Mouse (Mus musculus): Measurements from ENCODE around the gene Rab10. TPM values are rescaled to one million over a fixed set of nuclear protein-coding genes. Genes with fewer than 3 reads are reported as not detected.
"Not testable (repeated sequence)": the region's sequence is repeated elsewhere in the genome, so short reads cannot be mapped to it uniquely, and the experiment has no call there.

Rab10 gene
- polyA plus RNA-seq, 1 experiment from 2014 or later: 127 TPM

DNA sequence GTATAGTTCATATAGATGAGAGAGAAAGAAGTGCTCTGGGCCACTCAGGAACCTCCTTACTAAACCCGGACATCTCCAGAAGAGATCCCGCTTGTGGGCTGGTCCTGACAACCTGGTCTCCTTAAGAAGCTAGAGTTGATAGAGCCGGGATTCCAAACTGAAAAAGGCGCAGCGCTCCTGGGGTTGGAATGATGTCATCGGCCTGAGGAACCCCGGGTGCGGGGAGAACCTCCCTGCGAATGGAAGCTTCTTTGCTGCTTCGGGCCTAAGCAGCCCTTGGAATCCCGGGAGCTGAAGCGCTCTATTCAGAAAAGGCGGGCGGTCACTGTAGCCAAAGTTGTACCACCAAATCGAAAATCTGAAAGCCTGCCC, 538 bp upstream of the Rab10 start:
- Histone ChIP-seq H3K4me3 (ENCODE audit: low read depth, low read length) (peak overlapping the region; percentile 72), H3K27ac (ENCODE audit: low read depth, low read length) (0 out of 2 replicates have a peak overlapping the region, but pooled peaks have one; percentile 50)
- WGBS: 2% methylated on average over 15 of the region's 15 CpGs

DNA sequence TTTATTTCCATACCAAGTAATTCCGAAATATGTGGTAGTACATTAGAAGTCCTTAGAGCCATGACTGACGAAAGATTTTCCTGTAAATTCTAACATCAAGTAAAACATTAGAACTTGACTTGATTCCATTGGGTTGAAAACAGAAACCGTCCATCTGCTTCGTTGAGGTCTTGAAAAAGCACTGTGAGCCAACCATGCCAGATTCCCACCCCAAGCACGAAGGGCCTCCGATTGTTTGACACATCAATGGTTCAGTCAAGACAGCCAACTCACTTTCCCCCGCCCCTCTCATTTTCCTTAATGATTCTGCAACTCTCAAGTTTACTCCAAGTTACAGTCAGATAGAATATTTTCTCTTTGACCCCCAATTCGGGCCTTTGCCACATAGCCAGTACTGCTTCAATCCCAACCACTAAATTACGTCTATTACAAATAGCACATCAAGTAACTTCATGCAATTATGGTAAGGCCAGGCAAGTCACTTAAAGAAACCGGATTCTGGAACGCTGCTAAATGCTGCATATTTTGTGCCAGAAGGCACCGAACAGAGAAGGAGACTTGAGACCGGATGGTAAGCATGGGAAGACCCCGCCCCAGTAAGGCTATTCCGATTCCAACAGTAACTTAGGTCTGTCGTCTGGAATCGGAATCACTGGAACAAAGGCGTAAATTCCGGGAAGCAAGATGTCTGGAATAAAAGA, 1.1 kb downstream of the Rab10 start:
- WGBS: 5% methylated on average over 19 of the region's 19 CpGs

More for the DNA sequence above, 538 bp upstream of the Rab10 start:
- H3K27me3 ChIP-seq (ENCODE audit: control insufficient read depth, insufficient read depth, low read length): no peaks in the 10 kb centered on the region
- peak overlapping the region; percentile 66 for H3K4me2 ChIP-seq (ENCODE audit: low read depth)
- H3K9ac ChIP-seq (ENCODE audit: low read length): peak overlapping the region; percentile 44
- H3K36me3 ChIP-seq (ENCODE audit: control insufficient read depth, insufficient read depth, low read length): no peaks in the 10 kb centered on the region
- peaks cover 7% of the 10 kb centered on the region; the same call in 1 of the 2 replicates for H3K4me1 ChIP-seq (ENCODE audit: control insufficient read depth, insufficient read depth, low read length)
- no peaks in the 10 kb centered on the region for H3K9me3 ChIP-seq (ENCODE audit: control insufficient read depth, low read length)
- DNase-seq (ENCODE audit: low spot score): no peak
- no peak; the same call in 1 of the 2 replicates for ATAC-seq (ENCODE audit: insufficient read depth, low FRiP score, low TSS enrichment)

DNA sequence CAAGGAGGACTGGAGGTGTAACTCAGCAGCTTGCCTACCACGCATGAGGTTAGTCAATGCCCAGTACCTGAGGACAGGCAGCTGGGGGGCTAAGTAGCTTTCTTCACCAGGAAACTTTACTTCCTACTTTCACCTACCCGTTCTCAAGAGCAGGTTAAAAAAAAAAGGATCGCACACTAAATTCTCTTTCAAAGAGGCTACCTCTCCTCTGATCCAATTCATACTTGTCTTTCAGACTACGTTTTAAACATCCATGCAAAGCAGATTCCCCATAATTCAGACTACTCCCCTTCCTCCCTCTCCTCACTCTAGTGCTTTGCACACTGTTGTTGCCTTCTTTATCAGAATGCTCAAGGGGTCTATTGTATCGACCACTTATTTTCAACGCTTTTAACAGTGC, 2.2 kb downstream of the Rab10 start:
- H3K4me2 ChIP-seq (ENCODE audit: low read depth): peak overlapping the region; percentile 66
- H3K27ac ChIP-seq (ENCODE audit: low read depth, low read length): no peak overlapping the region
- H3K36me3 ChIP-seq (ENCODE audit: control insufficient read depth, insufficient read depth, low read length): no peaks in the 10 kb centered on the region
- H3K9me3 ChIP-seq (ENCODE audit: control insufficient read depth, low read length): no peaks in the 10 kb centered on the region
- ATAC-seq (ENCODE audit: insufficient read depth, low FRiP score, low TSS enrichment) (no peak), DNase-seq (ENCODE audit: low spot score) (no peak)
- peaks cover 7% of the 10 kb centered on the region; the same call in 1 of the 2 replicates for H3K4me1 ChIP-seq (ENCODE audit: control insufficient read depth, insufficient read depth, low read length)
- WGBS: 69% methylated on average over 6 of the region's 6 CpGs
- H3K27me3 ChIP-seq (ENCODE audit: control insufficient read depth, insufficient read depth, low read length): no peaks in the 10 kb centered on the region
- H3K9ac ChIP-seq (ENCODE audit: low read length): no peak overlapping the region; the same call in 1 of the 2 replicates
- peak overlapping the region; percentile 72 for H3K4me3 ChIP-seq (ENCODE audit: low read depth, low read length)

More for the DNA sequence above, 1.1 kb downstream of the Rab10 start:
- Histone ChIP-seq H3K9ac (ENCODE audit: low read length) (peak overlapping the region; percentile 90), H3K4me2 (ENCODE audit: low read depth) (peak overlapping the region; percentile 66), H3K4me3 (ENCODE audit: low read depth, low read length) (peak overlapping the region; percentile 72), H3K27me3 (ENCODE audit: control insufficient read depth, insufficient read depth, low read length) (no peaks in the 10 kb centered on the region), H3K4me1 (ENCODE audit: control insufficient read depth, insufficient read depth, low read length) (peaks cover 7% of the 10 kb centered on the region; the same call in 1 of the 2 replicates), H3K27ac (ENCODE audit: low read depth, low read length) (peak overlapping the region; percentile 93), H3K9me3 (ENCODE audit: control insufficient read depth, low read length) (no peaks in the 10 kb centered on the region), H3K36me3 (ENCODE audit: control insufficient read depth, insufficient read depth, low read length) (no peaks in the 10 kb centered on the region)
- DNase-seq (ENCODE audit: low spot score) (no peak), ATAC-seq (ENCODE audit: insufficient read depth, low FRiP score, low TSS enrichment) (no peak)

GRCm38 (mm10) chr12:3305238-3305637, 4.5 kb downstream of the Rab10 start:
- no peak for ATAC-seq (ENCODE audit: insufficient read depth, low FRiP score, low TSS enrichment)
- no peak overlapping the region for H3K4me2 ChIP-seq (ENCODE audit: low read depth)
- no peaks in the 10 kb centered on the region for H3K36me3 ChIP-seq (ENCODE audit: control insufficient read depth, insufficient read depth, low read length)
- H3K4me1 ChIP-seq (ENCODE audit: control insufficient read depth, insufficient read depth, low read length): peaks cover 7% of the 10 kb centered on the region; the same call in 1 of the 2 replicates
- no peak overlapping the region for H3K27ac ChIP-seq (ENCODE audit: low read depth, low read length)
- no peaks in the 10 kb centered on the region for H3K9me3 ChIP-seq (ENCODE audit: control insufficient read depth, low read length)
- H3K4me3 ChIP-seq (ENCODE audit: low read depth, low read length): no peak overlapping the region
- 92% methylated on average over 2 of the region's 2 CpGs for WGBS
- H3K27me3 ChIP-seq (ENCODE audit: control insufficient read depth, insufficient read depth, low read length): no peaks in the 10 kb centered on the region
- H3K9ac ChIP-seq (ENCODE audit: low read length): no peak overlapping the region
- no peak for DNase-seq (ENCODE audit: low spot score)

GRCm38 (mm10) chr12:3297622-3298021, 12.1 kb downstream of the Rab10 start:
- not testable (repeated sequence) for H3K4me1 ChIP-seq (ENCODE audit: control insufficient read depth, insufficient read depth, low read length); DNase-seq (ENCODE audit: low spot score); ATAC-seq (ENCODE audit: insufficient read depth, low FRiP score, low TSS enrichment); H3K9ac ChIP-seq (ENCODE audit: low read length); H3K27ac ChIP-seq (ENCODE audit: low read depth, low read length); H3K4me2 ChIP-seq (ENCODE audit: low read depth); H3K27me3 ChIP-seq (ENCODE audit: control insufficient read depth, insufficient read depth, low read length); H3K9me3 ChIP-seq (ENCODE audit: control insufficient read depth, low read length); H3K4me3 ChIP-seq (ENCODE audit: low read depth, low read length); H3K36me3 ChIP-seq (ENCODE audit: control insufficient read depth, insufficient read depth, low read length)
- 96% methylated on average over 6 of the region's 6 CpGs for WGBS

DNA sequence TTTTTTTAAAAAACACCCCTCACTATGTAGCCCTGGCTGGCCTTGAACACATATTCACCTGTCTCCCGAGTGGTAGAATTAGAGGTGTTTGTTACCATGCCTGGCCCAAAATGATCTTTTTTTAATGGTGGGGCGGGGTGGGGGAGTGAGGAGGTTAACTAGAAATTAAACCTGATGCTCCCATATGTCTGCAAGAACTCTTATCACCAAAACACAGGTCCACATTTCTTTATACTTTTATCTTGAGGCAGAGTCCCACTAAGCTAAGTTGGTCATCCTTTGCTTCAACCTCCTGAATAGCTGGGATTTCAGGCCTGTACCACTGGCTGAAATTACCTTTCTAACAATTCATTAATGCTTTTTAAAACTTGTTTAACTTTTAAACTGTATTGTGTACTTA, 13.7 kb downstream of the Rab10 start:
- WGBS: 86% methylated on average over 2 of the region's 2 CpGs
- DNase-seq (ENCODE audit: low spot score) (no peak), ATAC-seq (ENCODE audit: insufficient read depth, low FRiP score, low TSS enrichment) (no peak)
- no peak overlapping the region for H3K4me2 ChIP-seq (ENCODE audit: low read depth)
- no peak overlapping the region for H3K4me3 ChIP-seq (ENCODE audit: low read depth, low read length)
- H3K27me3 ChIP-seq (ENCODE audit: control insufficient read depth, insufficient read depth, low read length): no peaks in the 10 kb centered on the region
- H3K9me3 ChIP-seq (ENCODE audit: control insufficient read depth, low read length): no peaks in the 10 kb centered on the region
- no peak overlapping the region for H3K9ac ChIP-seq (ENCODE audit: low read length)
- H3K36me3 ChIP-seq (ENCODE audit: control insufficient read depth, insufficient read depth, low read length): no peaks in the 10 kb centered on the region
- no peaks in the 10 kb centered on the region for H3K4me1 ChIP-seq (ENCODE audit: control insufficient read depth, insufficient read depth, low read length)
- H3K27ac ChIP-seq (ENCODE audit: low read depth, low read length): no peak overlapping the region

DNA sequence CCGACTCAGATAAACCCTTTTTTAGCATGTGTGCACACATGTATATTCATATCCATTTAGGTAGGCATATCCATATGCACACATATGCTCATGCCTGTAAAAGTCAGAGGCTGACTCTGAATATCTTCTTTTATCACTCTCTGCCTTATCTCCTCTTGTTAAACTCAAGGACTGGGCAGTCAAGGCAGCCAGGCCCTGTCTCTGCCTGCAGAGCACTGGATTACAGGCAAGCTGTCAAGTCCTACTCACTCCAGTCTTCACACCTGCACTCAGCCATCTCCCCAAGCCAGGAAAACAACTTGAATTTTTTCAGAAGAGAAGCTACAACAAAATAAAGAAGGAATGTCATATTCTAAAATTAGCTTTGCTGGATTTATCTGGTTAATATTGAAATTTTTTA, 17.9 kb downstream of the Rab10 start:
- 89% methylated on average over 1 of the region's 1 CpGs for WGBS
- H3K4me1 ChIP-seq (ENCODE audit: control insufficient read depth, insufficient read depth, low read length): no peaks in the 10 kb centered on the region
- no peaks in the 10 kb centered on the region for H3K27me3 ChIP-seq (ENCODE audit: control insufficient read depth, insufficient read depth, low read length)
- no peak overlapping the region for H3K4me3 ChIP-seq (ENCODE audit: low read depth, low read length)
- no peak overlapping the region for H3K9ac ChIP-seq (ENCODE audit: low read length)
- no peaks in the 10 kb centered on the region; the same call in 1 of the 2 replicates for H3K9me3 ChIP-seq (ENCODE audit: control insufficient read depth, low read length)
- ATAC-seq (ENCODE audit: insufficient read depth, low FRiP score, low TSS enrichment): no peak
- H3K27ac ChIP-seq (ENCODE audit: low read depth, low read length): no peak overlapping the region
- no peaks in the 10 kb centered on the region for H3K36me3 ChIP-seq (ENCODE audit: control insufficient read depth, insufficient read depth, low read length)
- no peak for DNase-seq (ENCODE audit: low spot score)
- no peak overlapping the region for H3K4me2 ChIP-seq (ENCODE audit: low read depth)

DNA sequence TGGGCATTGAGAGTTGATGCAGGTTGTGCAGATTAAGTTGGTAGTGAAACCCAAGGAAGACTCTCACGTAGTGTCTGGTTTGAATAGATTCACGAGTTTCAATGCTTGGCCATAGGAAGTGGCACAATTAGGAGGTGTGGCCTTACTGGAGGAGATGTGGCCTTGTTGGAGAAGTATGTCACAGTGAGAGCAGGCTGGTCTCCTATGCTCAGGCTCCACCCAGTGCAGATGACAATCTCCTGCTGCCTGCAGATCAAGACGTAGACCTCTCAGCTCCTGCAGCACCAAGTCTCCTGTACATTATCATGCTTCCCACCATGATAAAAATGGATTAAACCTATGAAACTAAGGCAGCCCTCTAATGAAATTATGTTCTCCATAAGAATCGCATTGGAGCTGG, 18.7 kb downstream of the Rab10 start:
- no peak for ATAC-seq (ENCODE audit: insufficient read depth, low FRiP score, low TSS enrichment)

GRCm38 (mm10) chr12:3288440-3288839, 21.3 kb downstream of the Rab10 start:
- H3K36me3 ChIP-seq (ENCODE audit: control insufficient read depth, insufficient read depth, low read length): no peaks in the 10 kb centered on the region
- H3K9ac ChIP-seq (ENCODE audit: low read length): no peak overlapping the region
- H3K4me3 ChIP-seq (ENCODE audit: low read depth, low read length): no peak overlapping the region
- 94% methylated on average over 1 of the region's 1 CpGs for WGBS
- H3K27me3 ChIP-seq (ENCODE audit: control insufficient read depth, insufficient read depth, low read length): no peaks in the 10 kb centered on the region
- ATAC-seq (ENCODE audit: insufficient read depth, low FRiP score, low TSS enrichment) (no peak), DNase-seq (ENCODE audit: low spot score) (no peak)
- no peak overlapping the region for H3K4me2 ChIP-seq (ENCODE audit: low read depth)
- H3K9me3 ChIP-seq (ENCODE audit: control insufficient read depth, low read length): peaks cover 3% of the 10 kb centered on the region; the same call in 1 of the 2 replicates
- H3K27ac ChIP-seq (ENCODE audit: low read depth, low read length): no peak overlapping the region
- H3K4me1 ChIP-seq (ENCODE audit: control insufficient read depth, insufficient read depth, low read length): no peaks in the 10 kb centered on the region

More for the DNA sequence above, 18.7 kb downstream of the Rab10 start:
- Histone ChIP-seq H3K9ac (ENCODE audit: low read length) (no peak overlapping the region), H3K4me2 (ENCODE audit: low read depth) (no peak overlapping the region), H3K4me1 (ENCODE audit: control insufficient read depth, insufficient read depth, low read length) (no peaks in the 10 kb centered on the region), H3K9me3 (ENCODE audit: control insufficient read depth, low read length) (no peaks in the 10 kb centered on the region; the same call in 1 of the 2 replicates), H3K27ac (ENCODE audit: low read depth, low read length) (no peak overlapping the region), H3K36me3 (ENCODE audit: control insufficient read depth, insufficient read depth, low read length) (no peaks in the 10 kb centered on the region), H3K4me3 (ENCODE audit: low read depth, low read length) (no peak overlapping the region), H3K27me3 (ENCODE audit: control insufficient read depth, insufficient read depth, low read length) (no peaks in the 10 kb centered on the region)
- DNase-seq (ENCODE audit: low spot score): no peak
- WGBS: 93% methylated on average over 4 of the region's 4 CpGs
